Mouse (Mus musculus) limb, embryonic 11.5 days (tissue): ENCODE data around the gene Dscam. TPM values are rescaled to one million over a fixed set of nuclear protein-coding genes. Genes with fewer than 3 reads are reported as not detected.

Experiments
- ATAC-seq: fragments of 200-750 bp; cut with Nextera tagmentation; 2 replicates; pipeline ENCODE4 v1.8.0; 2017; ENCODE audit warnings: low read depth; ENCODE audit not compliant: insufficient number of reproducible peaks, low FRiP score, low TSS enrichment
- DNase-seq: peaks from one replicate; pipeline ENCODE4 v3.0.0-alpha.2; 2015; ENCODE audit warnings: low spot score
- H3K27ac ChIP-seq: fragments of 300-500 bp; sonication (generic); replicated peaks from 2 replicates; pipeline ENCODE4 v1.5.1; 2014; ENCODE audit warnings: low read depth, mild to moderate bottlenecking, low read length
- H3K27me3 ChIP-seq: fragments of 300-500 bp; sonication (generic); 2 replicates; pipeline ENCODE4 v1.6.1; 2014; ENCODE audit warnings: mild to moderate bottlenecking, low read length, mixed read lengths; ENCODE audit not compliant: control insufficient read depth, insufficient read depth
- H3K36me3 ChIP-seq: fragments of 300-500 bp; sonication (generic); 2 replicates; pipeline ENCODE4 v1.6.1; 2014; ENCODE audit warnings: mild to moderate bottlenecking, low read length, moderate library complexity, mixed read lengths; ENCODE audit not compliant: control insufficient read depth, insufficient read depth
- H3K4me1 ChIP-seq: fragments of 300-500 bp; sonication (generic); 2 replicates; pipeline ENCODE4 v1.6.1; 2014; ENCODE audit warnings: low read length, mixed read lengths; ENCODE audit not compliant: control insufficient read depth, insufficient read depth
- H3K4me2 ChIP-seq: fragments of 300-500 bp; sonication (generic); 2 replicates; pipeline ENCODE4 v1.6.1; 2014; ENCODE audit warnings: low read depth, mild to moderate bottlenecking, moderate library complexity; ENCODE audit not compliant: severe bottlenecking
- H3K4me3 ChIP-seq: fragments of 300-500 bp; sonication (generic); 2 replicates; pipeline ENCODE4 v1.5.1; 2014; ENCODE audit warnings: low read depth, low read length
- H3K9ac ChIP-seq: fragments of 300-500 bp; sonication (generic); 2 replicates; pipeline ENCODE4 v1.6.1; 2014; ENCODE audit warnings: mild to moderate bottlenecking, low read length
- H3K9me3 ChIP-seq: fragments of 300-500 bp; sonication (generic); 2 replicates; pipeline ENCODE4 v1.6.1; 2016; ENCODE audit warnings: low read length; ENCODE audit not compliant: control insufficient read depth
- WGBS: fragments of 180-500 bp; shearing (Covaris S2); extraction: QIAGEN DNeasy Blood & Tissue Kit; methylation state at CpG from one replicate; pipeline ENCODE4 v1.1.7; 2014; 5-methylcytosine and 5-hydroxymethylcytosine counted together
- polyA plus RNA-seq: library from polyadenylated mRNA; unstranded; fragments of >200 nt; fragmentation: Nextera tagmentation; extraction: Ambion mirVana; gene quantifications from 2 replicates; pipeline ENCODE4 v1.2.1, GENCODE M21; 2014

The Dscam gene
- polyA plus RNA-seq, 1 experiment from 2014 or later, result 0.11 TPM

- 94% methylated on average over 2 of the region's 2 CpGs for WGBS
- H3K36me3 ChIP-seq, result no peaks in the 10 kb centered on the region
- ATAC-seq (no peak), DNase-seq (no peak)
- H3K9me3 ChIP-seq, result no peaks in the 10 kb centered on the region
- no peak overlapping the region for H3K27ac ChIP-seq
- no peaks in the 10 kb centered on the region for H3K4me1 ChIP-seq
- no peaks in the 10 kb centered on the region for H3K27me3 ChIP-seq
- no peak overlapping the region for H3K4me3 ChIP-seq
- no peak overlapping the region for H3K9ac ChIP-seq
- no peak overlapping the region for H3K4me2 ChIP-seq
These were observed 258.4 kb downstream of the Dscam start for GRCm38 (mm10) chr16:96912103-96912502.

DNA sequence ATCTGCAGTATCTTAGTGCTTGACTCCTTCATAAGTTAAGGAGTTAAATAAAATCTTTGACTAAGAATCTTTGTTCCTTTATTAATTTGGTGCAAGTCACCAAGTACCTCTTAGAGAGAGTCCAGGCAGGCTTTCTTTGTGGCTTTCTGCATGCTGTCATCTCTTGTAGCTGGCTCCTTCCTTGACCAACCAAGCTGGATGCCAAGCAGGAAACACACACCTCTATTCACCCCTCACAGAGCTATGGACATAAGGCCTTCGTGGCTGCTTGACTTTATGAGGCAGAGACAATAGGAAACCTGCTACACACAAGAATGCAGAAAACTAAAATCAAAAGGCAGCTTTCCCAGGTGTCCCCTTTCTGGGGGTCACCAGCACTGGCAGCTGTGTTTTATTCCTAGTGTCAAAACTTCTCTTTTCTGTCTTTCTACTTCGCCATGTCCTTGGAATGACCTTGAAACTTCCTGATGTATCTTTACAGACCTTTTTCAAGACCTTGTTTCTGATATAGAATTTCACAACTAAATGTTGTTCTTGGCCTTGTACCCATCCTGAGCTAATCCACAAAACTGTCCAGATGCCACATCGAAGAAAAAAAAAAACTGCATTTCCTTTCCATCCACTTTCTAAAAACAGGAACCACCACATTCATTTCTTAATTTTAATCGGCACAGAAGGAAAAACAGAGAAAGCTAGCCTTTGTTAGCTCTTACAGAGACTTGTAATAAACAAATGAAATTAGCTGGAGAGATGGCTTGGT is 260.0 kb downstream of the Dscam start:
- Histone ChIP-seq H3K9me3 (no peaks in the 10 kb centered on the region), H3K27ac (no peak overlapping the region), H3K4me2 (no peak overlapping the region), H3K9ac (no peak overlapping the region), H3K4me1 (no peaks in the 10 kb centered on the region), H3K27me3 (no peaks in the 10 kb centered on the region), H3K36me3 (no peaks in the 10 kb centered on the region), H3K4me3 (no peak overlapping the region)
- DNase-seq (no peak), ATAC-seq (no peak)
- WGBS, result 79% methylated on average over 4 of the region's 4 CpGs

GRCm38 (mm10) chr16:96907818-96908217 is 262.7 kb downstream of the Dscam start:
- Histone ChIP-seq H3K9me3 (no peaks in the 10 kb centered on the region), H3K4me2 (no peak overlapping the region), H3K4me3 (no peak overlapping the region), H3K4me1 (no peaks in the 10 kb centered on the region), H3K27me3 (no peaks in the 10 kb centered on the region), H3K27ac (no peak overlapping the region), H3K9ac (no peak overlapping the region), H3K36me3 (no peaks in the 10 kb centered on the region)
- 84% methylated on average over 1 of the region's 1 CpGs for WGBS
- DNase-seq, result no peak
- no peak for ATAC-seq

DNA sequence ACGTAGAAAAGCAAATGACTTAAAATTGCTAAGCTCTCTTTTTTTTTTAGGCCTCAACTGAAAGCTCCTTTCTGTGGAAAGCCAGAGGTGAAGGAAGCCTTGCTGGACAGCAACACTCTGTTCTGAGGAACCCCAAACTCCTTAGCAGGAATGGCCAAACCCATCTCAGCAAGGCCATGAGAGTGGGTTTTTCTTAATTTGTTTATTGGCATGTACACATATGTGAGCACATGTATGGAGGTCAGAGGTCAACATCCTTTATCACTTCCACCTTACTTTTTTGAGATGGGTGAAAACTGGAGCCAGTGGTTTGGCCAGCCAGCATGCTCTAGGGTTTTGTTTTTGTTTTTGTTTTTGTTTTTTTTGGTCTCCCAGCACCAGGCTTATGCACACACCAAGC is 263.5 kb downstream of the Dscam start:
- no peaks in the 10 kb centered on the region for H3K4me1 ChIP-seq
- H3K36me3 ChIP-seq, result no peaks in the 10 kb centered on the region
- H3K9me3 ChIP-seq, result no peaks in the 10 kb centered on the region
- no peak overlapping the region for H3K4me2 ChIP-seq
- DNase-seq (no peak), ATAC-seq (no peak)
- no peak overlapping the region for H3K27ac ChIP-seq
- no peak overlapping the region for H3K4me3 ChIP-seq
- 89% methylated on average over 1 of the region's 1 CpGs for WGBS
- no peaks in the 10 kb centered on the region for H3K27me3 ChIP-seq
- H3K9ac ChIP-seq, result no peak overlapping the region

- DNase-seq (no peak), ATAC-seq (no peak)
- H3K27me3 ChIP-seq, result no peaks in the 10 kb centered on the region
- no peak overlapping the region for H3K4me3 ChIP-seq
- H3K4me2 ChIP-seq, result no peak overlapping the region
- no peaks in the 10 kb centered on the region for H3K36me3 ChIP-seq
- no peak overlapping the region for H3K27ac ChIP-seq
- 84% methylated on average over 2 of the region's 2 CpGs for WGBS
- H3K9ac ChIP-seq, result no peak overlapping the region
- no peaks in the 10 kb centered on the region for H3K9me3 ChIP-seq
- no peaks in the 10 kb centered on the region for H3K4me1 ChIP-seq
These were observed 263.9 kb downstream of the Dscam start for GRCm38 (mm10) chr16:96906630-96907029.

- DNase-seq (no peak), ATAC-seq (no peak)
- H3K27ac ChIP-seq, result no peak overlapping the region
- no peaks in the 10 kb centered on the region for H3K9me3 ChIP-seq
- H3K9ac ChIP-seq, result no peak overlapping the region
- H3K27me3 ChIP-seq, result no peaks in the 10 kb centered on the region
- H3K4me1 ChIP-seq, result no peaks in the 10 kb centered on the region
- no peaks in the 10 kb centered on the region for H3K36me3 ChIP-seq
- WGBS, result 52% methylated on average over 2 of the region's 2 CpGs
- H3K4me2 ChIP-seq, result no peak overlapping the region
- no peak overlapping the region for H3K4me3 ChIP-seq
These were observed 265.8 kb downstream of the Dscam start for GRCm38 (mm10) chr16:96904761-96905160.

GRCm38 (mm10) chr16:96904359-96904758 is 266.2 kb downstream of the Dscam start:
- Histone ChIP-seq H3K27me3 (no peaks in the 10 kb centered on the region), H3K4me2 (no peak overlapping the region), H3K36me3 (no peaks in the 10 kb centered on the region), H3K27ac (no peak overlapping the region), H3K4me3 (no peak overlapping the region), H3K9me3 (no peaks in the 10 kb centered on the region), H3K4me1 (no peaks in the 10 kb centered on the region), H3K9ac (no peak overlapping the region)
- WGBS, result 27% methylated on average over 2 of the region's 2 CpGs
- ATAC-seq, result no peak
- no peak for DNase-seq

- ATAC-seq, result no peak
- H3K36me3 ChIP-seq, result no peaks in the 10 kb centered on the region
- no peaks in the 10 kb centered on the region for H3K9me3 ChIP-seq
- H3K27ac ChIP-seq, result no peak overlapping the region
- H3K4me1 ChIP-seq, result no peaks in the 10 kb centered on the region
- H3K9ac ChIP-seq, result no peak overlapping the region
- H3K4me3 ChIP-seq, result no peak overlapping the region
- H3K4me2 ChIP-seq, result no peak overlapping the region
- DNase-seq, result no peak
- H3K27me3 ChIP-seq, result no peaks in the 10 kb centered on the region
These were observed 268.0 kb downstream of the Dscam start for GRCm38 (mm10) chr16:96902596-96902995.
